Mouse (Mus musculus) olfactory bulb, adult 2 months (tissue): ENCODE results near the gene Adal.

ENCODE experiments used
- CTCF ChIP-seq: fragments of 200-500 bp; IDR thresholded peaks from 2 replicates; pipeline ENCODE4 v1.5.1; 2012; ENCODE audit warnings: low read depth, mild to moderate bottlenecking, low read length, moderate library complexity; ENCODE audit not compliant: insufficient read depth
- POLR2A ChIP-seq: fragments of 200-500 bp; IDR thresholded peaks from 2 replicates; pipeline ENCODE4 v1.6.1; 2012; ENCODE audit warnings: mild to moderate bottlenecking, low read depth, low read length, moderate library complexity; ENCODE audit not compliant: insufficient read depth

DNA sequence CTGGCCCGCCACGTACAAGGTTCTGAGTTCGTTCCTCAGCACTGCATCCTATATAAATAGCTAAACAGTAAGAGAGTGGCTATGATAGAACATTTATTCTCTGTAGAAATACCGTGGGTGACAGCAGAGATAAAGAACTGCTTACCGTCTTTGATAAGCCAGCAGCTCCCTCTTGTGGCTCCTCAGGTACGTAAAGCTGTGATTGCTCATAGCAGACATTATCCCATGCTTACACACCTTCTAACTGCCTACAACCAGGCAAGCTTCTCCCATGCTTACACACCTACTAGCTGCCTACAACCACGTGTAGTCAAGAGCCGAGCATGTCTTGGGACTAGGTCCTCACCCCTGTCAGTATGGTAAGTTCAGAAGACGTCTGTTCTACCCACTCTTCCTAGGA is 38.2 kb upstream of the Adal start:
- TF ChIP-seq CTCF (no peak), POLR2A (no peak)
